Mouse (Mus musculus): Measurements from ENCODE around the gene Gm17482.
"Not testable (repeated sequence)": the region's sequence is repeated elsewhere in the genome, so short reads cannot be mapped to it uniquely, and the experiment has no call there.

Gene Gm17482

DNA sequence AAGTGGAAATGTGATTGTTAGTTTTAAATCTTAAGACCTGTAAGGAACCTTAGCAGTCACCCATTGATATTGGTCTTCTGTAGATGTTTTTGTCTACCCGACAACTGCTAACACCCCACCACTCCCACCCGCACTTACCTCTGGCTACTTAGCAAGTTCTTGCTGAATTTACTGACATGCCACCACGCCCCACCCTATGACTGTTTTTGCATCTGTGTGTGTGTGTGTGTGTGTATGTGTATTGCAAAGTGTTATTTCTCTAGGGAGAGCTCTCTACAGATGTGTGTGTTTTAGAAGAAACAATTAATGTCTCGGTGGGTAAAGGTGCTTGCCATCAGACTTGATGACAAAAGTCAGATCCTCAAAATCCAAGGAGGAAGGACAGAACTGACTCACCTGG lies at the start of gene Gm17482:
TSS of gene Gm17482 (plus strand) at position 301 of the 400 bp plus-strand sequence.
- no peak for DNase-seq

- peak; percentile 69 for DNase-seq
These were observed 48.3 kb upstream of the Gm17482 start for GRCm38 (mm10) chr6:115178826-115179225.

GRCm38 (mm10) chr6:115181094-115181493 lies 46.0 kb upstream of the Gm17482 start:
- no peak for DNase-seq

- DNase-seq = no peak
These were observed 36.0 kb upstream of the Gm17482 start for GRCm38 (mm10) chr6:115191111-115191510.

- no peak for DNase-seq
These were observed 26.4 kb upstream of the Gm17482 start for GRCm38 (mm10) chr6:115200753-115201152.

- no peak for DNase-seq
These were observed 24.1 kb upstream of the Gm17482 start for GRCm38 (mm10) chr6:115203029-115203428.

GRCm38 (mm10) chr6:115210187-115210586 lies 17.0 kb upstream of the Gm17482 start:
- DNase-seq = no peak

DNA sequence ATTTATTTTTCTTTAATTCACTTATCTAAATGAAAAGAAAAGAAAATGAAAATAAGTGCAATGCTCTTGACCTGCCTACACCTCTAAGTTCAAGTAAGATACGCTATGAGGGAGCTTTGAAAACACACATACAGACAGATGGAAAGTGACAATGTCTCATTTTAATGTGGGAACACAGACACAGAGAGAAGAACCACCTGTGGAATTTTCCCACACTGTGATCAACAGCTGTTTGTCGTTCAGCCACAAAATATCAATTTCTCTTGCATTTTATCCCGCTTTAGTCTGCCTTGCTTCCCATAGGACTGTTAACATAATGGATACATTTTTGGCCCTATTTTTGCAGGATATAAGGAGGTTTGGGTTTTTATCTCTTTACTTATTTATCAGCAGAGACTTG lies 16.3 kb upstream of the Gm17482 start:
- DNase-seq = no peak

- DNase-seq = no peak
These were observed 14.8 kb upstream of the Gm17482 start for GRCm38 (mm10) chr6:115212132-115212903.

- no peak for DNase-seq
These were observed 14.0 kb upstream of the Gm17482 start for GRCm38 (mm10) chr6:115213129-115213528.

- DNase-seq = no peak
These were observed 5.9 kb upstream of the Gm17482 start for GRCm38 (mm10) chr6:115221215-115221641.

DNA sequence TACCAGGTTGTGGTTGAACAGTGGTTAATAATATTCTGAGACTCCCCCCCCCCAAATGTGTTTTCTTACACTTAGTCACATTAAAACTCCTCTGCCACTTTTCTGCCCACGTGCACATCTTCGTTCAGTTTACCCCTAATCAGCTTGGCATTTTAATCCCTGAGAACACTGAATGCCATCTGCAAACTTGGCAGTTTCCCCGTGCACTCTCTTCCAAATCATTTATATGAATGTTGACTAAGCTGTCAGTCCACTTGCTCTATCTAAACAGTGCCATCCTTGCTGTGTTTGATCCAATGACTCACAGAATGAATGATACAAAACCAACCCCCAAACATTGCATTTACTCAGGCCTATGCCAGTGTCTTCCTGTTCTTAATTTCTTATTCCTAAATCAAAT lies 1.6 kb upstream of the Gm17482 start:
- DNase-seq = no peak

GRCm38 (mm10) chr6:115227529-115227928 lies 386 bp downstream of the Gm17482 start:
- DNase-seq = peak; percentile 83

DNA sequence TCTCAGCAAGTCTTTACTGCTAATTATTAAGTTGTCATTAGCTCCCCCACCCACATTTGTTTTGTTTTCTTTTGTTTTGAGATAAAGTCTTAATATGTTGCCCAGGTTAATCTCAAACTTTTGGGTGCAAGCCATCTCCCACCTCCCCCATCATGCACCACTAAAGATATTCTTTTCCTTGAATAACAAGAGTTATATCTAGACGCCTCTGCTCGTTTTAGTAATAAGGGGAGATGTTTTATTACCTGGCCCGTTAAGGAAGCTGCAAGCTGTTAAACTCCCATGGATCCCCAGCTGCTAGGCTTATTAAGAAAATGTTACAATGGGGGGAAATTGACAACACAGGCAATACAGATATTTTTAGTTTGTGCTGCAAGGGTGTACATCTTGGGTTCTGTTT lies 3.4 kb downstream of the Gm17482 start:
- DNase-seq = no peak

- DNase-seq = no peak
These were observed 4.7 kb downstream of the Gm17482 start for GRCm38 (mm10) chr6:115231836-115232235.

DNA sequence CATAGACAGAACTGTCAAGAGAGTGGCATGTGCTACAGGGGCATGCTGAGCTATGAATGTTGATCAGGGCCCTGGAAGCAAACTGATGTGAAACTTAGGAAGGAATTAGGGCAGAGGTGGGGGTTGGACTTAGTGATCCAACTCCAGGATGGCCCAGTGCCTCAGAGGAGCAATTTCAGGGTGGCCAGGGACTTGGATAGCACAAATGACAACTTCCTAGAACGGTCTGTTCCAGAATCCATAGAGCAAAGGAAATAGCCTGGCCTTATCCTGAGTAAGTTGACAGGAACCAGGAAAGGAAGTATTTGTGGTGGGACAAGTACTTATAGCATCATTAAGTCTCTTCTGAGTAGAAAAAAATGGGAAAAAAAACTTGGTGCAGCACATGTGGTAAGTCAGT lies 5.4 kb downstream of the Gm17482 start:
- no peak for DNase-seq

DNA sequence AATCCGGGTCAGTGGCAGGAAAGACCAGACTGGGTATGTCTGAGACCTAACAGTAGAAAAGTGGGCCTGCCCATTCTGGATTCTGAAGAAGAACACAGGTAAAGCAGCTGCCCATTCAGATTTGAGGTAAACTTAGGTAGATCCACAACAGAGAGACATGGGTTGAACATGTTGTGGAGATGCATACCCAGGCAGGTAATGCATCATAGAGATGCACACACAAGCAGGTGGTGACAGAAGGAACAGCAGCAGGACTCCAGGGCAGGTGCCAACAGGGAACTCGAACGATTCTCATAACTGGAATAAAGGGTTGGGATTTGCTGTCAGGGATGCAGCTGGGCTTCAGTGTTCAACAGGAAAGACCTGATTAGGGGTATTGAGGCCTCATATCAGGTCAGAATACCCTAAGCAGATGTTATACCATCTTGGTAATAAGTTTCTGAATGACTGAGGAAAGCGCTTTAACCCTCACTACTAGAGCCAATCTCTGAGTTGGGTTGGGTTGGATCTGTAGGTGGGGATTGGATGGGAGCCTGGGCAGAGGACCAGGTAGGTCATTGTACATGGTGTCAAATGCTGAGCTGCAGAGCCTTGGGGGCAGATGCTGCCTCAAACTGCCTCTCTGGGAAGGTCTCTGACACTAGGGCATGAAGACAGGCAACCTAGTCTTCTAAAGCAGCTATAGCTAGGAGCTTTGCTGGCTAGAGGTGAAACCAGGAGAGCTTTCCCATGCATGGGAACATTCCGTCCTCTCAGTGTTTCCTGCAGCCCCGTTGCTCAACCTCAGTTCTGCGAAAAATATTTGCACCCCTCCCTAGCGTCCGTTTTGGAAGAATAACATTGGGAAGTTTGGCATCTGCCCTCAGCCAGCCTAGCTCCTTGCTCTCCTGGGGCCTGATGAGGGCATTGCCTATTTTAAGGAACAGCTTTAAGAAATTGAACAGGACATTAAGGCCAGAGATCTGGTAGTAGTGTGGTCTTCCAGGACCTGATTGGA lies 11.2 kb downstream of the Gm17482 start:
- DNase-seq = no peak

GRCm38 (mm10) chr6:115239335-115239734 lies 12.2 kb downstream of the Gm17482 start:
- DNase-seq = no peak

DNA sequence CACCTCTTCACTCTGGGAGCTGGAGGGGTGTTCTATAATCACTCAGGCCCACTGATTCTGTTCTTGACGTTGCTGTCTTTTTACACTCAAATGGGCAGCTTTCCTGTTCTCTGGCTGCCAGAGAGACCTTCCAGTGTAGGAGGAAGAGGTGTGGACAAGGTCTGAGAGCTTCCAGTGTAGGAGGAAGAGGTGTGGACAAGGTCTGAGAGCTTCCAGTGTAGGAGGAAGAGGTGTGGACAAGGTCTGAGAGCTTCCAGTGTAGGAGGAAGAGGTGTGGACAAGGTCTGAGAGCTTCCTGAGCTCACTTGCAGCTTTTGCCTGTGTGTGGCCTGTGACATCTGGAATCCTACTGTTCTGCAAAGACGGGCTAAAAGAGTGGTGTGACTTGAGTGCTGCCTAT lies 13.3 kb downstream of the Gm17482 start:
- DNase-seq = not testable (repeated sequence)

- no peak for DNase-seq
These were observed 14.1 kb downstream of the Gm17482 start for GRCm38 (mm10) chr6:115241131-115241699.

GRCm38 (mm10) chr6:115241939-115242338 lies 14.8 kb downstream of the Gm17482 start:
- no peak for DNase-seq

DNA sequence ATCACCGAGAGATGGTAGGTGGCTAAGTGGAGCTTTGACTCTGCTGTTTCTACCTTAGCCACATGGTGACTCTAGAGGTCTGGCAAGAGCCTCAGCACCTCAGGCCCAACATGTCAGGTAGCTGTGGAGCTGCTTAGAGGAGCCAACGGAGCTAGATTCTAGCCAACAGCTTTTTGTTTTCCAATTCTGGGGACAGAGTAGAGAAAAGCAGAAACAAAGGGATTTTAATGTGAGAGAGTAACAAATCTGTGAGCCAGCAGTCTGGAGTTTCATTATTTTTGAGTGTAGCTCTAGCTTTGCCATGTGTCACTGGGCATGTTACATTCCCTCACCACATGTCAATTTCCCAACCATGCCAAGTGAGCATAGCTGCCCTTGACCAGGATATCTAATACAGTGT lies 17.1 kb downstream of the Gm17482 start:
- DNase-seq = no peak

- DNase-seq = no peak
These were observed 18.4 kb downstream of the Gm17482 start for GRCm38 (mm10) chr6:115245500-115246058.

All from embryo, embryonic 11 days (tissue).